Mouse (Mus musculus): Measurements from ENCODE around the gene Fndc1. TPM values are rescaled to one million over a fixed set of nuclear protein-coding genes. Genes with fewer than 3 reads are reported as not detected.

The Fndc1 gene
- total and polyA plus RNA-seq, 2 experiments from 2014 or later: 3.2 to 7.3 TPM

DNA sequence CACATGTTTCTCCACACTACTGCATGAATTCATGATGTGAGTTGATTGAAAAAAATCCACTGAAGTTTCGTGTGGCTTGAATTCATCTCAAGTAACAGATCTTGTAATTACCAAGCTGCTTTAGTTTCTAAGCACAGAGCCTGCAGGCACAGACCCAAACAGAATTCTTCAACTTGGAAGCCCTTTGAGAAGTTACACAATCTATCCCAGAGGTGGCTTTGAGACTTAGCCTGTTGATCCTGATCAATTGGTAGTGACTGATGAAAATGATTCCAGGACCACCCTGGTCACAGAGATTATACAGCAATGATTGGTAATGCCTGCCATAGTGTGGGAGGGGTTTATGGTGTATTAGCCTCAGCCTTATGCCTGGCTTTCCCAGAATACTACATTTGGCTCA lies 108.2 kb downstream of the Fndc1 start:
- Histone ChIP-seq H3K4me1 (ENCODE audit: insufficient read depth, low read length) (no peaks in the 10 kb centered on the region), H3K9ac (replicated peaks; ENCODE audit: low read length) (no peak overlapping the region), H3K9me3 (ENCODE audit: low read length) (no peaks in the 10 kb centered on the region), H3K4me2 (ENCODE audit: low read depth, low read length) (no peak overlapping the region), H3K27ac (no peak overlapping the region), H3K36me3 (ENCODE audit: insufficient read depth, low read length) (no peaks in the 10 kb centered on the region), H3K4me3 (ENCODE audit: low read length) (no peak overlapping the region), H3K27me3 (ENCODE audit: insufficient read depth, low read length) (no peaks in the 10 kb centered on the region)
- TF ChIP-seq CTCF (IDR thresholded peaks at IDR 0.05; ENCODE audit: low read depth): no peak
- no peak for DNase-seq (ENCODE audit: low spot score)
- 57% methylated on average over 1 of the region's 1 CpGs for WGBS
- ATAC-seq: no peak

DNA sequence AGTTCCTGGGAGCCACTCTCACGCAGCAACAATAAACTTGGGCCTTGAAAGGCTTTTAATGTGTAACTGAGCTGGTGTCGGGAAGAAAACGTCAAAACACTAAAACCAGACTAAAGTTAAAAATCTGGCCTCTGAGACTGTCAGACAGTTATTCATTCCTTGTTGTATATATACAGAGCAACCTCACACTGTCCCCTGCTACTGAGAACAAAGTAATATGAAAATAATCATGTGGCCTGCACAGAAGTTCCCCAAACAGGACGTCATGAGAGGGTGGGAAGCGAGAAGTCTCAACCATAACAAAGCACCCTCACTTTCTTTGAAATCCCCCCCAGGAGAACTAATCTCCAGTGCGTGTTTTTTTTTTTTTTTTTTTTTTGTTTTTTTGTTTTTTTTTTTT lies 109.2 kb downstream of the Fndc1 start:
- Histone ChIP-seq H3K27ac (no peak overlapping the region), H3K9me3 (ENCODE audit: low read length) (no peaks in the 10 kb centered on the region), H3K9ac (replicated peaks; ENCODE audit: low read length) (no peak overlapping the region), H3K4me3 (ENCODE audit: low read length) (no peak overlapping the region), H3K4me2 (ENCODE audit: low read depth, low read length) (no peak overlapping the region), H3K27me3 (ENCODE audit: insufficient read depth, low read length) (no peaks in the 10 kb centered on the region), H3K4me1 (ENCODE audit: insufficient read depth, low read length) (no peaks in the 10 kb centered on the region), H3K36me3 (ENCODE audit: insufficient read depth, low read length) (no peaks in the 10 kb centered on the region)
- WGBS: 80% methylated on average over 6 of the region's 6 CpGs
- TF ChIP-seq CTCF (IDR thresholded peaks at IDR 0.05; ENCODE audit: low read depth): no peak
- ATAC-seq (no peak), DNase-seq (ENCODE audit: low spot score) (no peak)

- no peak overlapping the region for H3K4me2 ChIP-seq (ENCODE audit: low read depth, low read length)
- H3K9me3 ChIP-seq (ENCODE audit: low read length): no peaks in the 10 kb centered on the region
- no peaks in the 10 kb centered on the region for H3K4me1 ChIP-seq (ENCODE audit: insufficient read depth, low read length)
- no peak overlapping the region for H3K27ac ChIP-seq
- 73% methylated on average over 2 of the region's 2 CpGs for WGBS
- no peak overlapping the region for H3K9ac ChIP-seq (replicated peaks; ENCODE audit: low read length)
- H3K4me3 ChIP-seq (ENCODE audit: low read length): no peak overlapping the region
- H3K27me3 ChIP-seq (ENCODE audit: insufficient read depth, low read length): no peaks in the 10 kb centered on the region
- H3K36me3 ChIP-seq (ENCODE audit: insufficient read depth, low read length): no peaks in the 10 kb centered on the region
- no peak for TF ChIP-seq CTCF (IDR thresholded peaks at IDR 0.05; ENCODE audit: low read depth)
- no peak for ATAC-seq
- no peak for DNase-seq (ENCODE audit: low spot score)
Observed at GRCm38 (mm10) chr17:7713020-7713419, 114.1 kb downstream of the Fndc1 start.

- TF ChIP-seq CTCF (IDR thresholded peaks at IDR 0.05; ENCODE audit: low read depth): no peak
- H3K4me3 ChIP-seq (ENCODE audit: low read length): no peak overlapping the region
- H3K9me3 ChIP-seq (ENCODE audit: low read length): no peaks in the 10 kb centered on the region
- no peaks in the 10 kb centered on the region for H3K4me1 ChIP-seq (ENCODE audit: insufficient read depth, low read length)
- no peaks in the 10 kb centered on the region for H3K27me3 ChIP-seq (ENCODE audit: insufficient read depth, low read length)
- H3K27ac ChIP-seq: no peak overlapping the region
- no peak overlapping the region for H3K4me2 ChIP-seq (ENCODE audit: low read depth, low read length)
- H3K9ac ChIP-seq (replicated peaks; ENCODE audit: low read length): no peak overlapping the region
- 77% methylated on average over 4 of the region's 4 CpGs for WGBS
- DNase-seq (ENCODE audit: low spot score): no peak
- no peaks in the 10 kb centered on the region for H3K36me3 ChIP-seq (ENCODE audit: insufficient read depth, low read length)
- no peak for ATAC-seq
Observed at GRCm38 (mm10) chr17:7707073-7707472, 120.0 kb downstream of the Fndc1 start.

DNA sequence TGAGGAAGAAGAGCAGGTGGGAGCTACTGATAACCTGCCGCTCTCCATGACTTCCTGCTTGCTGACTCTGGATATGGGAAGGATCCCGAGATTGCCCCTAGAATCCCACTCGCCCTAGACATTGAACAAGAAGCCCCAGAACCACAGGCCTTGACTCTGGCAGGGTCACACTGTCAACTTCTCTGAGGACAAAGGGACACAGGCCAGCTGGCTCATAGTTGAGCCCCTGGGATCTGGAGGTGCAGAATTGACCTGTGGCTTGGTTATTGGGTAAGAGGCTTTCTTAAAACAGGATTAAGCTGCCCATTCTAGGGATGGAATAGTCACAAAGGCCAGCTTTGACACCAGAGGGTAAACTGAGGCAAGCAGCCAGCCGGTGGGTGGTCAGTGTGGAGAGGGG lies 136.8 kb downstream of the Fndc1 start:
- 89% methylated on average over 4 of the region's 4 CpGs for WGBS
- no peak for TF ChIP-seq CTCF (IDR thresholded peaks at IDR 0.05; ENCODE audit: low read depth)
- Histone ChIP-seq H3K27me3 (ENCODE audit: insufficient read depth, low read length) (no peaks in the 10 kb centered on the region), H3K4me3 (ENCODE audit: low read length) (no peak overlapping the region), H3K27ac (no peak overlapping the region), H3K4me1 (ENCODE audit: insufficient read depth, low read length) (no peaks in the 10 kb centered on the region), H3K9me3 (ENCODE audit: low read length) (no peaks in the 10 kb centered on the region), H3K4me2 (ENCODE audit: low read depth, low read length) (no peak overlapping the region), H3K9ac (replicated peaks; ENCODE audit: low read length) (no peak overlapping the region), H3K36me3 (ENCODE audit: insufficient read depth, low read length) (no peaks in the 10 kb centered on the region)
- no peak for DNase-seq (ENCODE audit: low spot score)
- no peak for ATAC-seq

Small RNAs within 50 kb of the gene (microRNA-seq; reads per million reads assigned to microRNA genes)
- gene Gm25872: 0 reads per million in 2 experiments

Other genes starting within 250 kb of the Fndc1 start
- 1.4 TPM in 2 replicates for gene Tagap, start 98.7 kb upstream of the Fndc1 start, total RNA-seq (2014; rRNA removed)
- gene Tagap, start 98.7 kb upstream of the Fndc1 start, polyA plus RNA-seq (2015; fragmentation: Nextera tagmentation; extraction: Ambion mirVana): 0.33 and 0.37 TPM in 2 replicates
- gene Rsph3a, start 118.3 kb upstream of the Fndc1 start, total RNA-seq (2014; rRNA removed): 38.7 and 65.3 TPM in 2 replicates
- 64.7 and 67.4 TPM in 2 replicates for gene Rsph3a, start 118.3 kb upstream of the Fndc1 start, polyA plus RNA-seq (2015; fragmentation: Nextera tagmentation; extraction: Ambion mirVana)

Measured in hindbrain, postnatal 0 days (tissue).